Mouse (Mus musculus): ENCODE measurements around the gene Chfr. TPM values are rescaled to one million over a fixed set of nuclear protein-coding genes. Genes with fewer than 3 reads are reported as not detected.

The Chfr gene
- polyA plus RNA-seq, 1 experiment = 20.4 TPM

- Histone ChIP-seq H3ac (ENCODE audit: control insufficient read depth, insufficient read length) (peak overlapping the region; percentile 81), H3K36me3 (ENCODE audit: control insufficient read depth, insufficient read depth) (peaks cover 3% of the 10 kb centered on the region), H3K79me2 (ENCODE audit: control insufficient read depth, insufficient read depth) (peaks cover 38% of the 10 kb centered on the region), H3K27me3 (ENCODE audit: control insufficient read depth, insufficient read depth, insufficient read length) (no peaks in the 10 kb centered on the region), H3K4me2 (ENCODE audit: low read depth) (peak overlapping the region; percentile 73), H3K4me3 (peak overlapping the region; percentile 97)
- no peak for TF ChIP-seq POLR2AphosphoS2 (IDR thresholded peaks at IDR 0.05; ENCODE audit: insufficient read length, low read depth)
- no peak for TF ChIP-seq CEBPB (IDR thresholded peaks at IDR 0.05; ENCODE audit: insufficient read depth, poor library complexity, severe bottlenecking)
- no peak for TF ChIP-seq E2F4 (IDR thresholded peaks at IDR 0.05; ENCODE audit: insufficient read depth)
- no peak for TF ChIP-seq TCF12 (IDR thresholded peaks at IDR 0.05; ENCODE audit: insufficient read depth, poor library complexity, severe bottlenecking)
- no peak for TF ChIP-seq SRF (IDR thresholded peaks at IDR 0.05; ENCODE audit: control insufficient read depth, insufficient read length, low read depth)
- no peak for TF ChIP-seq TCF3 (IDR thresholded peaks at IDR 0.05; ENCODE audit: insufficient read length, low read depth)
- TF ChIP-seq REST (IDR thresholded peaks at IDR 0.05; ENCODE audit: insufficient read depth, insufficient read length) = no peak
- TF ChIP-seq USF1 (IDR thresholded peaks at IDR 0.05; ENCODE audit: low read depth) = no peak
- no peak for TF ChIP-seq POLR2A (IDR thresholded peaks at IDR 0.05; ENCODE audit: insufficient read length, low read depth)
- no peak for TF ChIP-seq MYOG (IDR thresholded peaks at IDR 0.05; ENCODE audit: control insufficient read depth in 1 of 3, insufficient read depth in 1 of 3, insufficient read length in 2 of 3, low read depth in 2 of 3)
- TF ChIP-seq MYOD1 (IDR thresholded peaks at IDR 0.05; ENCODE audit: control insufficient read depth in 1 of 3, insufficient read length in 2 of 3, low read depth in 2 of 3) = no peak
These were observed 41.4 kb downstream of the Chfr start for GRCm38 (mm10) chr5:110177021-110177420.

GRCm38 (mm10) chr5:110178628-110179027 is 43.0 kb downstream of the Chfr start:
- no peak for TF ChIP-seq CEBPB (IDR thresholded peaks at IDR 0.05; ENCODE audit: insufficient read depth, poor library complexity, severe bottlenecking)
- TF ChIP-seq POLR2AphosphoS2 (IDR thresholded peaks at IDR 0.05; ENCODE audit: insufficient read length, low read depth) = no peak
- no peak for TF ChIP-seq TCF12 (IDR thresholded peaks at IDR 0.05; ENCODE audit: insufficient read depth, poor library complexity, severe bottlenecking)
- TF ChIP-seq MAX (IDR thresholded peaks at IDR 0.05; ENCODE audit: low read depth) = no peak
- TF ChIP-seq MYOG (IDR thresholded peaks at IDR 0.05; ENCODE audit: control insufficient read depth in 1 of 3, insufficient read depth in 1 of 3, insufficient read length in 2 of 3, low read depth in 2 of 3) = no peak
- no peak for TF ChIP-seq E2F4 (IDR thresholded peaks at IDR 0.05; ENCODE audit: insufficient read depth)
- TF ChIP-seq USF1 (IDR thresholded peaks at IDR 0.05; ENCODE audit: low read depth) = no peak
- TF ChIP-seq SRF (IDR thresholded peaks at IDR 0.05; ENCODE audit: control insufficient read depth, insufficient read length, low read depth) = no peak
- TF ChIP-seq TCF3 (IDR thresholded peaks at IDR 0.05; ENCODE audit: insufficient read length, low read depth) = no peak
- no peak for TF ChIP-seq POLR2A (IDR thresholded peaks at IDR 0.05; ENCODE audit: insufficient read length, low read depth)
- TF ChIP-seq REST (IDR thresholded peaks at IDR 0.05; ENCODE audit: insufficient read depth, insufficient read length) = no peak
- TF ChIP-seq MYOD1 (IDR thresholded peaks at IDR 0.05; ENCODE audit: control insufficient read depth in 1 of 3, insufficient read length in 2 of 3, low read depth in 2 of 3) = no peak

DNA sequence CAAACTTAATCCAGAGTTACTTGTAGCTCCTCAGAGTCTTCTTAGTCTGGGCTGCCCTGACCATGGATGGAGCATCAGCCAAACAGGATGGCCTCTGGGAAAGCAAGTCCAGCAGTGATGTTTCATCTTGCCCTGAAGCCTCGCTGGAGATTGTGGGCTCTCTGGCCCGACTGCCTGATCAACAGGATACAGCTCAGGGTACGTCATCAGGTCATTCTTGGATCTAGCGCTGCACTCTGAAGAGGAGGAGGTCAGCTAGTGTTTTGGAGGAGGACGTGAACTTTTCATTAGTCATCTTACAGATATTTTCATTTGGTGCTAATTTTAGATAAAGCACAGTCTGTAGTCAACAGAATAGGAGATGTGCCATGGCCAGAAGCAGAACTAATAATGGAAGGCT is 46.1 kb downstream of the Chfr start:
- Histone ChIP-seq H3K4me3 (no peak overlapping the region), H3K27me3 (ENCODE audit: control insufficient read depth, insufficient read depth, insufficient read length) (no peaks in the 10 kb centered on the region), H3K36me3 (ENCODE audit: control insufficient read depth, insufficient read depth) (peaks cover 39% of the 10 kb centered on the region), H3K4me2 (ENCODE audit: low read depth) (peak overlapping the region; percentile 14), H3K79me2 (ENCODE audit: control insufficient read depth, insufficient read depth) (peaks cover 42% of the 10 kb centered on the region), H3ac (ENCODE audit: control insufficient read depth, insufficient read length) (no peak overlapping the region)
- TF ChIP-seq MYOG (IDR thresholded peaks at IDR 0.05; ENCODE audit: control insufficient read depth in 1 of 3, insufficient read depth in 1 of 3, insufficient read length in 2 of 3, low read depth in 2 of 3) (no peak), MAX (IDR thresholded peaks at IDR 0.05; ENCODE audit: low read depth) (no peak), POLR2A (IDR thresholded peaks at IDR 0.05; ENCODE audit: insufficient read length, low read depth) (no peak), REST (IDR thresholded peaks at IDR 0.05; ENCODE audit: insufficient read depth, insufficient read length) (no peak), CEBPB (IDR thresholded peaks at IDR 0.05; ENCODE audit: insufficient read depth, poor library complexity, severe bottlenecking) (no peak), USF1 (IDR thresholded peaks at IDR 0.05; ENCODE audit: low read depth) (no peak), SRF (IDR thresholded peaks at IDR 0.05; ENCODE audit: control insufficient read depth, insufficient read length, low read depth) (no peak)

More at GRCm38 (mm10) chr5:110178628-110179027, 43.0 kb downstream of the Chfr start:
- H3K4me2 ChIP-seq (ENCODE audit: low read depth) = no peak overlapping the region
- no peak overlapping the region for H3K4me3 ChIP-seq
- no peaks in the 10 kb centered on the region for H3K27me3 ChIP-seq (ENCODE audit: control insufficient read depth, insufficient read depth, insufficient read length)
- peaks cover 42% of the 10 kb centered on the region for H3K79me2 ChIP-seq (ENCODE audit: control insufficient read depth, insufficient read depth)
- H3K36me3 ChIP-seq (ENCODE audit: control insufficient read depth, insufficient read depth) = peaks cover 12% of the 10 kb centered on the region
- no peak overlapping the region for H3ac ChIP-seq (ENCODE audit: control insufficient read depth, insufficient read length)

DNA sequence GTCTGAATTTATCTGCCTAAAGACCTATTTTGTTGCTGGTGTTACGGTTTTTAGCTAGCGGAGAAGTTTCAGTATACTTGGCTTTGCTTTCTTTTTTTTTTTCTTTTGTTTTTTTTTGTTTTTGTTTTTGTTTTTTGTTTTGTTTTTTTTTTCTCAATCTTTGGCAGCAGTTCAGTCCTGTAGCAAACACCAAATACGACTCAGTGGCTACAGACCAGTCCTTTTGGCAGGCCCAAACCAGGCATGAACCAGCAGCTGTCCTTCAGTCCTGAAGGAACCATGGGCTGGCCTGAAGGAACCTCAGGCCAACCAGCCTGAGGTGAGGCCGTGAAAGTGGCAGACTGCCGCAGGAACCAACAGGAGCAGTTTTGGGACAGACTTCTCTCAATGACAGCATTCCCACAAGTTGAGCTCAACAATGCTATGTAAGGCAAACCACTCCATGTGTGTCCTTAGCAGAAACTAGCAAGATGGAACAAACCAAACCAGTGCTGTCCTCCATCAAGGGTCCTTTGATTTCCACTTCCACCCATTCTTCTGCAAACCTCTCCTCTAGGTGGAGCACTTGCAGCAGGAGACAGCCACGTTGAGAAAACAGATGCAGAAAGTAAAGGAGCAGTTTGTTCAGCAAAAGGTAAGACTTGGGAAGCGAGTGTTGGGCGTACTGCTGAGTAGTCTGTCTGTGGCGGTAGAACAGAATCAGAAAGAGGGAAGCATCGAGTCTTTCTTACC is 67.7 kb downstream of the Chfr start:
- Histone ChIP-seq H3K4me2 (ENCODE audit: low read depth) (no peak overlapping the region), H3K79me2 (ENCODE audit: control insufficient read depth, insufficient read depth) (no peaks in the 10 kb centered on the region), H3K36me3 (ENCODE audit: control insufficient read depth, insufficient read depth) (peaks cover 65% of the 10 kb centered on the region), H3K27me3 (ENCODE audit: control insufficient read depth, insufficient read depth, insufficient read length) (no peaks in the 10 kb centered on the region), H3K4me3 (no peak overlapping the region), H3ac (ENCODE audit: control insufficient read depth, insufficient read length) (no peak overlapping the region)
- TF ChIP-seq TCF12 (IDR thresholded peaks at IDR 0.05; ENCODE audit: insufficient read depth, poor library complexity, severe bottlenecking) = no peak
- no peak for TF ChIP-seq SRF (IDR thresholded peaks at IDR 0.05; ENCODE audit: control insufficient read depth, insufficient read length, low read depth)
- TF ChIP-seq POLR2A (IDR thresholded peaks at IDR 0.05; ENCODE audit: insufficient read length, low read depth) = no peak
- TF ChIP-seq USF1 (IDR thresholded peaks at IDR 0.05; ENCODE audit: low read depth) = no peak
- no peak for TF ChIP-seq E2F4 (IDR thresholded peaks at IDR 0.05; ENCODE audit: insufficient read depth)
- TF ChIP-seq TCF3 (IDR thresholded peaks at IDR 0.05; ENCODE audit: insufficient read length, low read depth) = no peak
- TF ChIP-seq MYOD1 (IDR thresholded peaks at IDR 0.05; ENCODE audit: control insufficient read depth in 1 of 3, insufficient read length in 2 of 3, low read depth in 2 of 3) = no peak
- TF ChIP-seq CEBPB (IDR thresholded peaks at IDR 0.05; ENCODE audit: insufficient read depth, poor library complexity, severe bottlenecking) = no peak
- TF ChIP-seq REST (IDR thresholded peaks at IDR 0.05; ENCODE audit: insufficient read depth, insufficient read length) = no peak
- no peak for TF ChIP-seq MAX (IDR thresholded peaks at IDR 0.05; ENCODE audit: low read depth)
- no peak for TF ChIP-seq POLR2AphosphoS2 (IDR thresholded peaks at IDR 0.05; ENCODE audit: insufficient read length, low read depth)
- no peak for TF ChIP-seq MYOG (IDR thresholded peaks at IDR 0.05; ENCODE audit: control insufficient read depth in 1 of 3, insufficient read depth in 1 of 3, insufficient read length in 2 of 3, low read depth in 2 of 3)

All from myocyte (in vitro differentiated cells).